Mouse (Mus musculus) gastrocnemius, adult 8-10 months (tissue): ENCODE measurements at regions not wholly inside any gene's neighbourhood (a gene's known extent, or its start where the extent isn't known, plus 50 kb on each side); places are given as distances from the start of the nearest gene placed in this dataset.

Source experiments
- DNase-seq, 2 experiments: peaks; one replicate each; pipeline ENCODE4 v3.0.0; 2022; ENCODE audit warnings: low spot score in 2 of 2

- no peak for DNase-seq
These were observed 188.1 kb upstream of the Jmjd1c start for GRCm38 (mm10) chr10:66907842-66908241.

GRCm38 (mm10) chr10:66909204-66909889 is 186.6 kb upstream of the Jmjd1c start:
- DNase-seq, result no peak

GRCm38 (mm10) chr10:66909905-66910681 is 185.8 kb upstream of the Jmjd1c start:
- no peak for DNase-seq

GRCm38 (mm10) chr10:66911261-66911911 is 184.5 kb upstream of the Jmjd1c start:
- DNase-seq, result peak in 1 of 2 experiments; percentile 23

GRCm38 (mm10) chr10:66912440-66912839 is 183.5 kb upstream of the Jmjd1c start:
- no peak for DNase-seq

GRCm38 (mm10) chr10:66913187-66913586 is 182.7 kb upstream of the Jmjd1c start:
- no peak for DNase-seq

GRCm38 (mm10) chr10:66913627-66914026 is 182.3 kb upstream of the Jmjd1c start:
- no peak for DNase-seq

- no peak for DNase-seq
These were observed 181.5 kb upstream of the Jmjd1c start for GRCm38 (mm10) chr10:66914288-66914975.

- no peak for DNase-seq
These were observed 180.1 kb upstream of the Jmjd1c start for GRCm38 (mm10) chr10:66915801-66916200.

- DNase-seq, result no peak
These were observed 178.2 kb upstream of the Jmjd1c start for GRCm38 (mm10) chr10:66917725-66918124.

GRCm38 (mm10) chr10:66918713-66919112 is 177.2 kb upstream of the Jmjd1c start:
- no peak for DNase-seq

- peak; percentile 31 to 37 for DNase-seq
These were observed 175.8 kb upstream of the Jmjd1c start for GRCm38 (mm10) chr10:66919953-66920760.

GRCm38 (mm10) chr10:66920761-66921684 is 174.9 kb upstream of the Jmjd1c start:
- peak; percentile 80 to 87 for DNase-seq

GRCm38 (mm10) chr10:66921776-66922175 is 174.1 kb upstream of the Jmjd1c start:
- no peak for DNase-seq

GRCm38 (mm10) chr10:66922314-66922713 is 173.6 kb upstream of the Jmjd1c start:
- DNase-seq, result no peak

GRCm38 (mm10) chr10:66923947-66924346 is 172.0 kb upstream of the Jmjd1c start:
- no peak for DNase-seq

GRCm38 (mm10) chr10:66924418-66924817 is 171.5 kb upstream of the Jmjd1c start:
- no peak for DNase-seq

GRCm38 (mm10) chr10:66925553-66926127 is 170.3 kb upstream of the Jmjd1c start:
- no peak for DNase-seq

GRCm38 (mm10) chr10:66927651-66928050 is 168.3 kb upstream of the Jmjd1c start:
- DNase-seq, result no peak
